Comparison of ENCODE assay signal across 26 mouse cellular contexts in genomic region chr2:158039662-158040061, GRCm38 (mm10).
"Had no signal": no experiment of that assay in that cellular context is flagged by ENCODE, and none has a peak within 500 bp of the region (broad histone marks: within the 10 kb centered on the region; RNA-seq: fewer than 3 reads in every experiment).

No protein-coding gene starts in this region.

- H3K4me2 ChIP-seq: heart, embryonic 11.5 days; heart, embryonic 13.5 days; heart, embryonic 15.5 days; hindbrain, embryonic 12.5 days; hindbrain, embryonic 14.5 days; intestine, embryonic 15.5 days; limb, embryonic 12.5 days; liver, embryonic 12.5 days had no signal

- DNase-seq: gastrocnemius, postnatal 14 days; gastrocnemius, postnatal 36 days; heart, adult 2 months; heart, postnatal 14 days; heart, postnatal 4 days; kidney, adult 18-20 months; kidney, adult 8-10 months; kidney, postnatal 10 days; kidney, postnatal 25 days; kidney, postnatal 4 days had no signal

- H3K9ac ChIP-seq: heart, embryonic 13.5 days; heart, embryonic 15.5 days; hindbrain, embryonic 12.5 days; hindbrain, embryonic 14.5 days; intestine, embryonic 15.5 days; limb, embryonic 12.5 days; liver, embryonic 12.5 days had no signal

- H3K4me3 ChIP-seq: heart, adult 2 months; heart, embryonic 13.5 days; heart, embryonic 15.5 days; hindbrain, embryonic 10.5 days; hindbrain, embryonic 12.5 days; intestine, embryonic 15.5 days; layer of hippocampus, adult 2 months; left cerebral cortex, adult 2 months; limb, embryonic 10.5 days; limb, embryonic 12.5 days; liver, embryonic 12.5 days had no signal

- H3K27me3 ChIP-seq: heart, embryonic 13.5 days; heart, embryonic 15.5 days; hindbrain, embryonic 12.5 days; intestine, embryonic 15.5 days; limb, embryonic 12.5 days; liver, embryonic 12.5 days had no signal

- H3K4me1 ChIP-seq: hindbrain, embryonic 10.5 days; hindbrain, embryonic 12.5 days; intestine, embryonic 15.5 days; limb, embryonic 10.5 days; limb, embryonic 12.5 days had no signal

- ATAC-seq: forebrain, embryonic 16.5 days; hindbrain, embryonic 16.5 days; inflammation-experienced regulatory T-cells, adult 6 months; intestine, embryonic 15.5 days; intestine, postnatal 0 days; liver, embryonic 12.5 days had no signal

- H3K27ac ChIP-seq: heart, adult 2 months; heart, embryonic 13.5 days; heart, embryonic 15.5 days; hindbrain, embryonic 10.5 days; hindbrain, embryonic 12.5 days; hindbrain, embryonic 14.5 days; intestine, embryonic 15.5 days; layer of hippocampus, adult 2 months; left cerebral cortex, adult 2 months; limb, embryonic 10.5 days; limb, embryonic 12.5 days; liver, embryonic 12.5 days had no signal
